Mouse (Mus musculus) embryonic facial prominence, embryonic 13.5 days (tissue): ENCODE measurements at regions not wholly inside any gene's neighbourhood (a gene's known extent, or its start where the extent isn't known, plus 50 kb on each side); places are given as distances from the start of the nearest gene placed in this dataset.
A peak's percentile ranks its signal among the peaks of the same experiment; 100 is the strongest.

ENCODE experiments used
- ATAC-seq: fragments of 200-750 bp; cut with Nextera tagmentation; 2 replicates; pipeline ENCODE4 v1.8.0; 2017; ENCODE audit warnings: low read depth; ENCODE audit not compliant: insufficient number of reproducible peaks, insufficient read depth, low FRiP score, low TSS enrichment
- H3K27ac ChIP-seq: fragments of 300-500 bp; sonication (generic); 2 replicates; pipeline ENCODE4 v1.5.1; 2015; ENCODE audit warnings: moderate library complexity, mild to moderate bottlenecking, inconsistent platforms
- H3K27me3 ChIP-seq: fragments of 300-500 bp; sonication (generic); 2 replicates; pipeline ENCODE4 v1.6.1; 2015; ENCODE audit warnings: mild to moderate bottlenecking, inconsistent platforms
- H3K36me3 ChIP-seq: fragments of 300-500 bp; sonication (generic); 2 replicates; pipeline ENCODE4 v1.6.1; 2015; ENCODE audit warnings: mild to moderate bottlenecking, inconsistent platforms
- H3K4me1 ChIP-seq: fragments of 300-500 bp; sonication (generic); 2 replicates; pipeline ENCODE4 v1.6.1; 2015; ENCODE audit warnings: inconsistent platforms
- H3K4me2 ChIP-seq: fragments of 300-500 bp; sonication (generic); 2 replicates; pipeline ENCODE4 v1.6.1; 2015; ENCODE audit warnings: moderate library complexity, mild to moderate bottlenecking, inconsistent platforms
- H3K4me3 ChIP-seq: fragments of 300-500 bp; sonication (generic); 2 replicates; pipeline ENCODE4 v1.5.1; 2015; ENCODE audit warnings: mild to moderate bottlenecking, inconsistent platforms
- H3K9ac ChIP-seq: fragments of 300-500 bp; sonication (generic); 2 replicates; pipeline ENCODE4 v1.6.1; 2015; ENCODE audit warnings: mild to moderate bottlenecking, inconsistent platforms
- H3K9me3 ChIP-seq: fragments of 300-500 bp; sonication (generic); 2 replicates; pipeline ENCODE4 v1.6.1; 2016; ENCODE audit warnings: inconsistent platforms
- WGBS: fragments of 180-500 bp; shearing (Covaris S2); methylation state at CpG from one replicate; pipeline ENCODE4 v1.1.7; 2015; ENCODE audit warnings: mixed read lengths; 5-methylcytosine and 5-hydroxymethylcytosine counted together

DNA sequence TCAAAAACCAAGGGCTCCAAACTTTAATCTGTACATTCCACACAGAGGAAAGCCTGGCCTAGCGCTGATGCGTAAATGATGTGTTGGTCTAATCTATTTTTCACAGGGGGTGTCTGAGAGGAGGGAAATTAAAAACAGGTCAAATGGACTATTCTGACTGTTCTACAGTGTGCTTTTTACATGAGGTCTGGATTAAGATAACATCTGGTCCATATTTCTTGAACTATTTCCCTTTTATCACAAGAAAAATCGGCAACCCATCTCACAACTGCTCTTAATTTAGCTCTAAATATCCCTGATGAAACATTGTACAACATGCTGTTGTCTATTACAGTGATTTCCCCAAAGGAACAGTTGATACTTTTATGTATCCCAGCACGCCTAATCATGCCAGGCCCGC is 149.4 kb upstream of the Cdkn3 start:
- no peak for ATAC-seq
- Histone ChIP-seq H3K4me3 (no peak overlapping the region), H3K4me2 (no peak overlapping the region), H3K9ac (no peak overlapping the region), H3K4me1 (peaks cover 40% of the 10 kb centered on the region), H3K36me3 (no peaks in the 10 kb centered on the region), H3K9me3 (no peaks in the 10 kb centered on the region), H3K27ac (no peak overlapping the region; the same call in 1 of the 2 replicates), H3K27me3 (peaks cover 21% of the 10 kb centered on the region)
- 41% methylated on average over 5 of the region's 5 CpGs for WGBS

DNA sequence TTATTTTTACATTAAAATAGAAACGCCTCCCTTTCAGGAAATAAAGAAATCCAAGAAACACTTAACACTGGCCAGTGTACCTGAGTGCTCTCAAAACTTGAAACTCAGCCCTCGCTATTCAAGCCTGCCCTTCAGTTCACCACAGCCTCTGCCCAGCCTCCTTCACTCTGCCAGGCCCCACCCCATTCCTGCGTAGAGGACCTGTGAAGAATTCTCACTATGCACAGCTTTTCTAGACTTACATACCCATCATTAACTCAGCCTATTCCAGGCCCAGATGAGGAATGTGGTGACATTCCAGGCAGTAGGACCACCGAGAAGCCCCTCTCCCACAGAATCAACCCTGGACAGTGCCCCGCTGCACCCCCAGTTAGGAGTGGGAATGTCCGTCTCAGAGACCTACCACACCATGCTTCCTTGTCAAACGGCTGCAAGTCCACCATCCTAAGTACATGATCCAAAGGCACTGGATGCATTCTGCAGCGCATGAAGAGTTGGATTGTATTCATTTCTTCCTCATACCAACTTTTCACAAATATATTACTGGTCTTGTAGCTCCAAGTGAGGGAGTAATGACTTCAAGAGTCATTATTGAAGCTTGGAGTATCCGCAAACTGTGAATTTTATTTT is 150.0 kb upstream of the Cdkn3 start:
- Histone ChIP-seq H3K4me3 (no peak overlapping the region), H3K9me3 (no peaks in the 10 kb centered on the region), H3K4me2 (no peak overlapping the region), H3K27ac (no peak overlapping the region; the same call in 1 of the 2 replicates), H3K4me1 (peaks cover 45% of the 10 kb centered on the region), H3K9ac (no peak overlapping the region), H3K36me3 (no peaks in the 10 kb centered on the region), H3K27me3 (peaks cover 21% of the 10 kb centered on the region)
- WGBS: 47% methylated on average over 9 of the region's 9 CpGs
- no peak for ATAC-seq

DNA sequence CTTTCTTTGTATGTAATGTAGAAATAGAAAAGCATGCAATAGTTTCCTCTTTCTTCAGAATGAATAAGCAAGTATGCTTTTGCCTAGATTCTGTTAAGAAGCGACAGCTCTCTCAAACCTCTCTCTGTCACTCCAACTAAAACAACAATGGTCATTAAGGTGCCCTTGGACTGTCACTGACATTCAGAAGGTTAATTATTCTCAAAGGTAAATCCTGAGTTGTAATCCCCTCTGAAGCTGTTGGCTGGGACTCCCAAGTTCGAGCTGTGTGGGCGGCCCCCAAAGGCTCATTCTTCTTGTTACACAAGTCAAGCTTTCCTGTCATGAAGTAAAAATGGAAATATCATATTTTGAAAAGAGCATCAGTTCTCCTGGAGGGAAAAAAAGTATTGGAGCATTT is 153.6 kb upstream of the Cdkn3 start:
- Histone ChIP-seq H3K27me3 (peaks cover 27% of the 10 kb centered on the region), H3K9me3 (no peaks in the 10 kb centered on the region), H3K4me2 (no peak overlapping the region), H3K27ac (no peak overlapping the region), H3K4me3 (no peak overlapping the region), H3K4me1 (peaks cover 49% of the 10 kb centered on the region), H3K36me3 (no peaks in the 10 kb centered on the region), H3K9ac (no peak overlapping the region)
- 52% methylated on average over 3 of the region's 3 CpGs for WGBS
- no peak for ATAC-seq

DNA sequence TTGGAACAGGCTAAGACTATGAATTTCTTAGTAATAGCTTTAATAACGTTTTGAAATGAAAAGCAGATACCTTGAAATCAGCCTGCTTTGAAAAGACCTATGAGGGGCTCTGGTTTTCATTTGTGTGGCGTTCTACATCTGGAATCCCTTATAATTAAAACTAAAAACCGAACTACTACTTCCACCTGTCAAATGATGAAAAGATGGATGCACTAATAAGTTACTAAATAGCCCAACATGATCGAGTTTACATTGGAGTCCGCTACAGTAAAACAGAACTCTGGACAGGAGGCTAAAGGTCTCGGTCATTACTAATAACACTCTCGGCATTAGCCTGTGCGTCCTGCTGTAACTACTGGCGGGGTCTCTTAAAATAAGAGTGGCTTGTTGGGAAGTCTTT is 154.3 kb upstream of the Cdkn3 start:
- peaks cover 27% of the 10 kb centered on the region for H3K27me3 ChIP-seq
- H3K9ac ChIP-seq: no peak overlapping the region
- no peak for ATAC-seq
- H3K36me3 ChIP-seq: no peaks in the 10 kb centered on the region
- peaks cover 43% of the 10 kb centered on the region for H3K4me1 ChIP-seq
- H3K27ac ChIP-seq: no peak overlapping the region
- H3K4me2 ChIP-seq: no peak overlapping the region
- WGBS: 20% methylated on average over 9 of the region's 9 CpGs
- H3K9me3 ChIP-seq: no peaks in the 10 kb centered on the region
- H3K4me3 ChIP-seq: no peak overlapping the region

DNA sequence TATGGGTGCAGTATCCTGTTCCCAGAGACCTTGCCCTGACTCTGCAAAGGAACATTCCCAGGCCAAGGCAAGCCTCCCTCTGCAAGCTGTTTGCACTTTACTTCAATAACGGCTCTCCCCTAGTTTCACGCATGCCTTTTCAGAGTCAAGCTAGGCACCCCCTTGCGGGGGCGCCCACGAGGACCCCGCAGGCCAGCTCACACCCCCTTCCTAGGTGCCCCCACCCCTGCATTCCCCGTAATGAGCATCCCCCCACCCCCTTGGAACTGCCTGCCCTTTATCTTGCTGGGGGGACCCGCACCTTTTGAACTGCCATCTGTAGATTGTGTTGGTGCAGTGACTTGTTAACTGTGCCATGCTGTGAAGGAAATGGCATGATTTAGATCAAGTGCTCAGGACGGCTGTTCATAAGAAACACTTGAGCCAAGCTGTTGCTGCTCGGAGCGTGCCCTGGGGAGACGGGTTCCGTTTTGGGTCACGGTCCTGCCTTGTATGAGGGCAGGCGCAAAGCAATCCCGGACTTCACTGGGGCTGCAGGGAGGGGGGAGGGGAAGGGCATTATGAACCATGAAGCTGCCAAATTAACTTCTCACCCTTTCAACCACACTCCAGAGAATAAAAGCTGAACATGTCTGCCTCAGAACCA is 155.3 kb upstream of the Cdkn3 start:
- Histone ChIP-seq H3K27me3 (peaks cover 27% of the 10 kb centered on the region), H3K4me3 (peak overlapping the region; percentile 24), H3K27ac (peak overlapping the region; percentile 33; the same call in 1 of the 2 replicates), H3K9ac (0 out of 2 replicates have a peak overlapping the region, but pooled peaks have one; percentile 27), H3K4me1 (peaks cover 32% of the 10 kb centered on the region), H3K4me2 (peak overlapping the region; percentile 53), H3K36me3 (no peaks in the 10 kb centered on the region), H3K9me3 (no peaks in the 10 kb centered on the region)
- WGBS: 5% methylated on average over 16 of the region's 16 CpGs
- no peak for ATAC-seq

DNA sequence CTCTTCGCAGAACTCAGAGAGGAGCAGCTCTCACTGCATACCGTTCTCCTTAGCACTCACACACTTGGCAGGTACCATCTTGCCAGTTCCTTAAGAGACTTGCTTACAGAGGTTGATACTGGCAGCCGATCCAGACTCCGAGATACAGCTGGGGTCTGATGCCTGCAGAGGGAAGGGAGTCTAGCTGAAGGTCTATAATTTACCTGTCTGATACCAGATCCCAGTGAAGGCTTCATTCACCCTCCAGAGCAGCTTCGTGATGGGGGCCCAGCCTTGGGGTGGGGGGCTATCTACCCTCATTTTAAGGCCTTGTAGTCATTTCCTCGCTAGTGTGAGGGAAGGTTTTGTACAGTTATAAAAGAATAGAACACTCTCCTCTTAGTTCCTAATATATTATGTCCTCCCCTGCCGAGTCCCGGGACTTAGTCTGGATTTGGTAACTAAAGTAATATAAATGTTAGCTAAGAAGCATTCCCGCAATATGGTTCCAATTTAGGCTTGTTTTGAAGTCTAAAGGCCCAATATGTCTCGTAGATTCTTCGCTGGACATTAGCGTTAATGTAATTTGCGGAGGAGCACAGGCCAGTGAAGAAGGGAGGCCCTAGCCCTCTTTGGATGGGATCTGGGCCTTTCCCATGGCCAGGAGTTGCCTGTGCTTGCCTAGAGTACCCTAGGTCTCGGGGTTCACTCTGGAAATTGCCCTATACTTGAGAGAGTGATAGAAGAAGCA is 156.0 kb upstream of the Cdkn3 start:
- Histone ChIP-seq H3K36me3 (no peaks in the 10 kb centered on the region), H3K9ac (no peak overlapping the region), H3K9me3 (no peaks in the 10 kb centered on the region), H3K4me3 (no peak overlapping the region), H3K27me3 (peaks cover 27% of the 10 kb centered on the region), H3K4me2 (peak overlapping the region; percentile 53), H3K27ac (peak overlapping the region; percentile 33; the same call in 1 of the 2 replicates), H3K4me1 (peaks cover 28% of the 10 kb centered on the region)
- no peak for ATAC-seq
- WGBS: 23% methylated on average over 14 of the region's 14 CpGs

DNA sequence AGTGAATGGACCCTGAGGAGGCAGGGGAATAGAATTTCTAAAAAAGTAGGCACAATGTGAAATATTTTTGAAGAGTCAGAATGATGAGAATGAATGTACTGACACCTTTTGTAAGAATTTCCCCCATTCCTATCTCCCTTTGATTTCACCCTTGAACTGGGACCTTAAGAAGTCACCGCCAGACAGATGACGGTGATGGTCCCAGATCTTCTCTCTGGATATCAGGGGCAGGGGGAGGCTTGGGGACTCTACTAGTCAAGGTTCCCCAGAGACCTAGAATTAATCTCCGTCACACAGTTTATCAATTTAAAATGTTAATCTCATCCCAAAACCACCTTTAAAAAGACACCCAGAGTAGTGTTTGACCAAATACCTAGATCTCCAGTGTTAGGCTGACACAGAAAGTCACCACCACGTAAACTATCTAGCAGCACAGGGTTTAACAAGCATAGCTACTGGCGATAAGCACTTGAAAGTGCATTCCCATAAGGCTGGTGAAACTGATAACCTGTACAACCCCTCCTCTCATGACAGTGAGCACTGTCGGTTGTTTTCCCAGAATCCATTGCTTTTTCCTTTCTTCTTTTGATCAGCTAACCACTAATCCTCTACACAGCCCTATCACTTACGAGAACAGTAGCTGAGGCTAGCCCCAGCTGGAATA is 163.5 kb upstream of the Cdkn3 start:
- WGBS: 85% methylated on average over 7 of the region's 7 CpGs
- H3K4me2 ChIP-seq: no peak overlapping the region
- no peak for ATAC-seq

DNA sequence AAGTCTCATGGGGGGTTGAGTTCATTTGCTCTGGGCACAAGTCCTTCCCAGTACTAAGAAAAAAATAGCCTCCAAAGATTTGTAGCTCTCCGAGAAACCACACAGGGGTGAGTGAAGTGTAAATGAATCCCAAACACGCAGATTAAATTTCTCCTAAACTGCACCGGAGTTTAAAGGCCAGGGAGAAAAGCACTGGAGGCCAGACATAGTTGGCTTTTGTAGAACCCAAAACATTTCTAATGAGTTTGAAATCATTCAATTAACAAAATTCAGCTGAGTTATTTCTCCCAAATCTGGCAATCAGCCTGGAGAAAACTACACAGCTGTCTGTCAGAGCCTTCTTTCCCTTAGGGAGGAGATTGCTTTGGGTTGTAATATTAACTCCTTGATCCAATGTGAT is 166.2 kb upstream of the Cdkn3 start:
- no peak overlapping the region for H3K9ac ChIP-seq
- H3K9me3 ChIP-seq: no peaks in the 10 kb centered on the region
- H3K4me1 ChIP-seq: peaks cover 17% of the 10 kb centered on the region
- H3K27me3 ChIP-seq: peaks cover 10% of the 10 kb centered on the region
- H3K4me2 ChIP-seq: no peak overlapping the region
- no peak overlapping the region for H3K27ac ChIP-seq
- no peak overlapping the region for H3K4me3 ChIP-seq
- no peak for ATAC-seq
- WGBS: 15% methylated on average over 3 of the region's 3 CpGs
- no peaks in the 10 kb centered on the region for H3K36me3 ChIP-seq

More for the DNA sequence above, 163.5 kb upstream of the Cdkn3 start:
- Histone ChIP-seq H3K9ac (no peak overlapping the region), H3K9me3 (no peaks in the 10 kb centered on the region), H3K27ac (no peak overlapping the region), H3K27me3 (peaks cover 6% of the 10 kb centered on the region; the same call in 1 of the 2 replicates), H3K36me3 (no peaks in the 10 kb centered on the region), H3K4me3 (no peak overlapping the region), H3K4me1 (peaks cover 17% of the 10 kb centered on the region)

DNA sequence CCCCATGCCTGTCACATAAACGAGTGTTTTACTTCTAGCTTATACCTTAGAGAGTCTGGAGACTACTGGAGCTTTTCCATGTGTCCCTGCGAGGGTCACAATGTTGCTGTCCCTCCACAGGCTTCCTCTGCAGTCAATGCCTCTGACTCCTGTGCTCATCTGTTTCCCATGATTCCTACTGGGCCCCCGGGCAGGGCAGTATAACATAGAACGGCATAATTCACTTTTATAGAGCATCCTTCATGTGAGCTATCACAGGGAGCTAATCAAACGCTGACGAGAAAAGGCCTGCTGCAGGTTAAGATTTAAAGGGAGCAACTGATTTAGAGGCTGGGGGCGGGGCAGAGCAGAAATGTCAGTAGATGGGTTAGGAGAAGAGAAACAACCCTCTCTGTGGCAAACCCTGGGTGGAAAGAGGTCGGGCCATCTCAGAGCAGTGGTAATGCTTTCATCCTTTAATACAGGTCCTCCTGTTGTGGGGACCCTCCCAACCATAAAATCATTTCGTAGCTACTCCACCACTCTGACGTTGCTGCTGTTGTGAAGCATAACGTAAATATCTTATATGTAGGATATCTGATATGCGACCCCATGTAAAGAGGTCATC is 168.5 kb upstream of the Cdkn3 start:
- Histone ChIP-seq H3K9me3 (no peaks in the 10 kb centered on the region), H3K27ac (no peak overlapping the region), H3K27me3 (peaks cover 7% of the 10 kb centered on the region), H3K4me1 (peaks cover 17% of the 10 kb centered on the region), H3K4me3 (no peak overlapping the region), H3K4me2 (no peak overlapping the region), H3K9ac (no peak overlapping the region), H3K36me3 (no peaks in the 10 kb centered on the region)
- no peak for ATAC-seq
- WGBS: 59% methylated on average over 12 of the region's 12 CpGs

DNA sequence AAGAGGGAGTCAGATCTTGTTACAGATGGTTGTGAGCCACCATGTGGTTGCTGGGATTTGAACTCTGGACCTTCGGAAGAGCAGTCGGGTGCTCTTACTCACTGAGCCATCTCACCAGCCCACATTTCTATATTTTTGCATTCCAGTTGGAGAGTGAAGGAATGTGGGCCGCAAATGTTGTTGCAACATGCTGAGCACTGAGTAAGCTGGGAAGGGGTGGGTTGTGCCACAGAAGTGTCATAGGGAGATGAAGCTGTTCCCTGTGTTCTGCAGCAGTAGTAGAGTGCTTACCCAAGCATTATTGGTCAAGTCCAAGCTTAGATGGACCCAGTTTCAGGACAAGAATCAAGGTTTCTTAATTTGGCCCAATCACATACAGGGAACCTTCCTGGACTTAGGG is 169.1 kb upstream of the Cdkn3 start:
- Histone ChIP-seq H3K4me1 (peaks cover 20% of the 10 kb centered on the region), H3K4me2 (no peak overlapping the region), H3K4me3 (no peak overlapping the region), H3K9me3 (no peaks in the 10 kb centered on the region), H3K27ac (no peak overlapping the region), H3K27me3 (peaks cover 4% of the 10 kb centered on the region; the same call in 1 of the 2 replicates), H3K36me3 (no peaks in the 10 kb centered on the region), H3K9ac (no peak overlapping the region)
- 95% methylated on average over 3 of the region's 3 CpGs for WGBS
- ATAC-seq: no peak

DNA sequence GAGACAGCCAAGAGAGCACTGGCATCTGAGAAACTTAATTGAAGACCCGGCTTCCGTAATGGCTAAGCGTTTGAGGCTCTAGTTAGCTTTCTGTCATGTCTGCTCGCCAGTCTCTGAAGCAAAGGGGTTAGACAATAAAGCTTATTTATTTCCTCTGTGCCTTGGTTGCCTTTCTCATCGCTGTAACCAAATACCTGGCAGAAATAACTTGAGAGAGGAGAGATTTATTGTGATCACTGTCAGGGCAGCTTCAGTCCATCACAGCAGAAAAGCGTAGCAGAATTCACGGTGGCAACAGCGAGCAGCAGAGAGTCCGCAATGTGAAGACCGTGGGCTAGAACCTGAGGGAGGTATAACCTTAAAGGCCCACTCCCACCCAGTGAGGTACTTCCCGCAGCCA is 174.2 kb upstream of the Cdkn3 start:
- H3K4me2 ChIP-seq: no peak overlapping the region
- WGBS: 64% methylated on average over 11 of the region's 11 CpGs

More for the DNA sequence above, 174.2 kb upstream of the Cdkn3 start:
- no peak overlapping the region for H3K9ac ChIP-seq
- H3K27me3 ChIP-seq: peaks cover 9% of the 10 kb centered on the region
- H3K9me3 ChIP-seq: no peaks in the 10 kb centered on the region
- H3K36me3 ChIP-seq: no peaks in the 10 kb centered on the region
- no peak for ATAC-seq
- H3K4me1 ChIP-seq: peaks cover 7% of the 10 kb centered on the region
- no peak overlapping the region for H3K27ac ChIP-seq
- no peak overlapping the region for H3K4me3 ChIP-seq
